Mouse (Mus musculus) G1E (cell line): ENCODE measurements at regions not wholly inside any gene's neighbourhood (a gene's known extent, or its start where the extent isn't known, plus 50 kb on each side); places are given as distances from the start of the nearest gene placed in this dataset.

Experiments used
- ATAC-seq: 2 replicates; pipeline ENCODE4 v1.8.0; 2016; ENCODE audit warnings: mild to moderate bottlenecking; ENCODE audit not compliant: insufficient number of reproducible peaks, poor library complexity, low FRiP score, severe bottlenecking; ENCODE audit errors: extremely low read depth
- DNase-seq: peaks from one replicate; pipeline ENCODE4 v3.0.0; 2012; ENCODE audit warnings: low spot score
- H3K27me3 ChIP-seq: 2 replicates; pipeline ENCODE4 v1.6.1; 2012; ENCODE audit warnings: mild to moderate bottlenecking, low read length, inconsistent platforms; ENCODE audit not compliant: insufficient read depth
- H3K36me3 ChIP-seq: replicated peaks from 2 replicates; pipeline ENCODE3; 2012; ENCODE audit warnings: mild to moderate bottlenecking, inconsistent platforms
- H3K4me1 ChIP-seq: 2 replicates; pipeline ENCODE4 v1.6.1; 2012; ENCODE audit warnings: low read depth, low read length, inconsistent platforms, mixed read lengths; ENCODE audit not compliant: insufficient read depth
- H3K4me3 ChIP-seq: 2 replicates; pipeline ENCODE4 v1.5.1; 2012; ENCODE audit warnings: low read depth, mild to moderate bottlenecking, inconsistent platforms, low read length, moderate library complexity, mixed read lengths
- H3K9me3 ChIP-seq: replicated peaks from 2 replicates; pipeline ENCODE4 v1.6.1; 2012; ENCODE audit warnings: inconsistent platforms
- CTCF ChIP-seq: IDR thresholded peaks from 2 replicates; pipeline ENCODE4 v1.5.1; 2012; ENCODE audit warnings: low read depth, low read length, inconsistent platforms, mixed read lengths
- GATA1 ChIP-seq: IDR thresholded peaks from 2 replicates; pipeline ENCODE4 v1.6.1; 2012; ENCODE audit warnings: borderline replicate concordance, low read length, inconsistent platforms, mixed read lengths
- GATA2 ChIP-seq: IDR thresholded peaks from 2 replicates; pipeline ENCODE4 v1.6.1; 2012; ENCODE audit warnings: low read depth, low read length, inconsistent platforms, borderline replicate concordance
- POLR2AphosphoS5 ChIP-seq: IDR thresholded peaks from 2 replicates; pipeline ENCODE4 v1.6.1; 2012; ENCODE audit warnings: low read depth, low read length, inconsistent platforms; ENCODE audit not compliant: insufficient replicate concordance
- TAL1 ChIP-seq: conservative IDR thresholded peaks from 2 replicates; pipeline ENCODE4 v1.6.1; 2012; ENCODE audit warnings: low read depth, low read length, inconsistent platforms, mixed read lengths

- ATAC-seq (no peak), DNase-seq (no peak)
- peaks cover 18% of the 10 kb centered on the region for H3K36me3 ChIP-seq
- H3K27me3 ChIP-seq, result peaks cover 45% of the 10 kb centered on the region
- peaks cover 41% of the 10 kb centered on the region for H3K4me1 ChIP-seq
- TF ChIP-seq POLR2AphosphoS5 (no peak), GATA1 (no peak)
- no peaks in the 10 kb centered on the region for H3K9me3 ChIP-seq
- peak overlapping the region; percentile 39; the same call in 1 of the 2 replicates for H3K4me3 ChIP-seq
Measured at GRCm38 (mm10) chr2:167782231-167782999, 92.8 kb upstream of the Tmem189 start.

DNA sequence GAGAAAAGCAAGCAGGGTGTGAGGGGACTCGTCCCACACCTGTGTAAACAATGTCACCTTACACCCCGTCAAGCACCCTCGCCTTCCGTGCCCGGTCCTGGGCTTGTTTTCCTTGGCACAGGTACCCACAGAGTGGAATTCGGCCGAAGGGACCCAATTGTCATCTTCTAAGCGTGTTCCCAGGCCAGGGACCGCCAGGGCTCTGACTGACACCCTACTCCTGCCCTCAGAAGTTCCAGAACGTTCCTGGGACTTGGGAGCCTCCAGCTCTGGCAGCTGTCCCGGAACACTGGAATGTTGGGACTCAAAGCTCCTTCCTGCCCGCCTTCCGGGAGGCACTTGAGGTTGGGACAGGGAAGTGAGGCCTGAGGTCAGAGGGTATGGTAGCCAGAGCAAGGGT is 91.9 kb upstream of the Tmem189 start:
- TF ChIP-seq TAL1, result no peak
- TF ChIP-seq GATA1, result no peak
- H3K4me1 ChIP-seq, result peaks cover 50% of the 10 kb centered on the region
- H3K27me3 ChIP-seq, result peaks cover 42% of the 10 kb centered on the region
- peaks cover 18% of the 10 kb centered on the region for H3K36me3 ChIP-seq
- no peak for DNase-seq
- ATAC-seq, result no peak
- H3K4me3 ChIP-seq, result no peak overlapping the region
- no peaks in the 10 kb centered on the region for H3K9me3 ChIP-seq

DNA sequence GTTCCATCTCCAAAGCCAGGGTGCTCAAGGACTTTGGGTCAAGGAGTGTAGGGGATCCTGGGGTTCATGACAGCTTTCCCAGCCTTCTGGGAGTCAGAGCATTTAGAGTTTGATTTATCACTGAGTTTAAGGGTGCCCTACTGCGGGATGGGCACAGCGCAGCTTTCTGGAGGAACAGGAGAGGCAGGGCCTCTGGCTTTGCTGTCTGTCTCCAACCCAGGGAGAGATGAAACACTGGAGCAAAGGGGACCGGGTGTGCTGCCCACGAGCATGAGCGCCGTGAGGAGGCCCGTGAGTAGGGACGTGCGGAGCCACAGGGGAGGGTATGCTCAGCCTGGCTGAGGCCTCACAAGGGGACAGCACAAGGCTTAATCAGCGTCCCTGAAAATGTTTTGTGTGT is 89.1 kb upstream of the Tmem189 start:
- Histone ChIP-seq H3K9me3 (no peaks in the 10 kb centered on the region), H3K4me3 (peak overlapping the region; percentile 73; the same call in 1 of the 2 replicates), H3K36me3 (peaks cover 18% of the 10 kb centered on the region), H3K27me3 (peaks cover 43% of the 10 kb centered on the region), H3K4me1 (peaks cover 75% of the 10 kb centered on the region)
- DNase-seq, result no peak
- no peak for ATAC-seq
- TF ChIP-seq CTCF (no peak), POLR2AphosphoS5 (no peak), GATA2 (no peak), GATA1 (no peak), TAL1 (no peak)

- peaks cover 47% of the 10 kb centered on the region for H3K27me3 ChIP-seq
- peaks cover 18% of the 10 kb centered on the region for H3K36me3 ChIP-seq
- H3K4me1 ChIP-seq, result peaks cover 72% of the 10 kb centered on the region
- DNase-seq (no peak), ATAC-seq (no peak)
- no peak for TF ChIP-seq GATA1
- TF ChIP-seq CTCF, result no peak
- no peak for TF ChIP-seq TAL1
- no peak for TF ChIP-seq POLR2AphosphoS5
- TF ChIP-seq GATA2, result no peak
- H3K4me3 ChIP-seq, result peak overlapping the region; percentile 73; the same call in 1 of the 2 replicates
- no peaks in the 10 kb centered on the region for H3K9me3 ChIP-seq
Measured at GRCm38 (mm10) chr2:167778271-167778670, 88.6 kb upstream of the Tmem189 start.

- DNase-seq (peak; percentile 69), ATAC-seq (peak; percentile 35; the same call in 1 of the 2 replicates)
- Histone ChIP-seq H3K9me3 (no peaks in the 10 kb centered on the region), H3K4me3 (peak overlapping the region; percentile 73), H3K36me3 (peaks cover 18% of the 10 kb centered on the region), H3K27me3 (peaks cover 54% of the 10 kb centered on the region), H3K4me1 (peaks cover 69% of the 10 kb centered on the region)
- TF ChIP-seq GATA2 (no peak), TAL1 (no peak), GATA1 (no peak), CTCF (no peak), POLR2AphosphoS5 (no peak)
Measured at GRCm38 (mm10) chr2:167777331-167778085, 87.9 kb upstream of the Tmem189 start.

DNA sequence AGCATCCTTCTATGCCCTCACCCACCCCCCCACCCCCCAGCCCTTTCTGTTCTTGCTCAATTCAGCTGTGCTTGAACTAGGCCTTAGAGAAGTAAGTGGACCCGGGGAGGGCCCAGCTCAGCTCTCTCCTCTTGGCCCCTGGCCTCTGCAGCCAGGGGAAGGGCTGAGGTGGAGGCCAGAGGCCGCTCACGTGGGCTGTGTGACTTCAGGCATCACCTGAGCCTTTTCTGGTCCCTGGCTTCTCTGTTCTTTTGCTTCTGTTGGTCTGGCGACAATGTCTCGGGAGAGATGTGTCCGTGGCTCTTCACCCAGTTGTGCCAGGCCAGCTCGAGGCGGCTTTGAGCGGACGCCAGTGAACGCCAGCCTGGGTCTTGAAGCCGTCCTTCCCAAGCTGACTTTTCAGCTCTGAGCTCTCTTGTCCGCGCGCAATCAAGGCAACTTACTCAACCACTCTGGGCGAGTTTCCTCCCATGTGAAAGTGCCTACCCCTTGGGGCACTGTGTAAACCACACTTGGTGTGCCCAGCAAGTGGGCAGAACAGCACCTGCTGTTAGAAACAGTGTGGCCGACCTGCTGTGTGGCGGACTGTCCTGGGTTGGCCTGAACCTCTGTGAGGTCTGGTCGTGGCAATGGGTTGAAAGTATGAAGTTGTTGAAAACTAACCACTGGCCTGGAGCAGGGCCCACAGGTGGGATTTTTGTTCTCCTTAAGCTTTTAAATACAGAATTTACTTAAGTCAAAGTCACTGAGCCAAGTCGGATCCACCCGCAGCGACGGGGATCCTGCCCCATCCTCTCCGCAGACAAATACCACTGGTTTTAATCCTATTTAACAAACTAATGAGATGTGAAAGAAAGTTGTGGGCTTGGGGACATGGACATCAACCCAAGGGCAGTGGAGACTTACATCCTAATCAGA is 86.9 kb upstream of the Tmem189 start:
- DNase-seq (no peak), ATAC-seq (no peak)
- peaks cover 13% of the 10 kb centered on the region for H3K36me3 ChIP-seq
- H3K9me3 ChIP-seq, result no peaks in the 10 kb centered on the region
- peak overlapping the region; percentile 73; the same call in 1 of the 2 replicates for H3K4me3 ChIP-seq
- H3K4me1 ChIP-seq, result peaks cover 59% of the 10 kb centered on the region
- TF ChIP-seq GATA2 (no peak), CTCF (no peak), POLR2AphosphoS5 (no peak), GATA1 (no peak), TAL1 (no peak)
- peaks cover 53% of the 10 kb centered on the region for H3K27me3 ChIP-seq
